Mouse (Mus musculus) macrophage (primary cell): ENCODE measurements around the gene Pnmt. TPM values are rescaled to one million over a fixed set of nuclear protein-coding genes. Genes with fewer than 3 reads are reported as not detected.
"Not testable (repeated sequence)": the region's sequence is repeated elsewhere in the genome, so short reads cannot be mapped to it uniquely, and the experiment has no call there.

Source experiments
- H3K27ac ChIP-seq: fragments of 350-480 bp; formaldehyde crosslinking; 2 replicates; pipeline ENCODE4 v1.9.0; 2021
- H3K36me3 ChIP-seq: fragments of 350-480 bp; formaldehyde crosslinking; 2 replicates; pipeline ENCODE4 v1.9.0; 2021; ENCODE audit errors: inconsistent target
- H3K4me3 ChIP-seq: fragments of 350-480 bp; formaldehyde crosslinking; 2 replicates; pipeline ENCODE4 v1.9.0; 2021; ENCODE audit errors: inconsistent target
- H3K79me2 ChIP-seq: fragments of 350-480 bp; formaldehyde crosslinking; 2 replicates; pipeline ENCODE4 v1.9.0; 2021; ENCODE audit errors: inconsistent target
- WGBS: methylation state at CpG from one replicate; pipeline ENCODE4 v1.1.7; 2026; ENCODE audit warnings: inconsistent platforms; ENCODE audit not compliant: missing documents; 5-methylcytosine and 5-hydroxymethylcytosine counted together
- polyA plus RNA-seq: library from polyadenylated mRNA; stranded (reverse); fragments of 250-400 nt; gene quantifications from 3 replicates; pipeline ENCODE4 v1.2.4, GENCODE M21; 2018; ENCODE audit warnings: inconsistent platforms

The Pnmt gene
- polyA plus RNA-seq, 1 experiment from 2014 or later: not detected

DNA sequence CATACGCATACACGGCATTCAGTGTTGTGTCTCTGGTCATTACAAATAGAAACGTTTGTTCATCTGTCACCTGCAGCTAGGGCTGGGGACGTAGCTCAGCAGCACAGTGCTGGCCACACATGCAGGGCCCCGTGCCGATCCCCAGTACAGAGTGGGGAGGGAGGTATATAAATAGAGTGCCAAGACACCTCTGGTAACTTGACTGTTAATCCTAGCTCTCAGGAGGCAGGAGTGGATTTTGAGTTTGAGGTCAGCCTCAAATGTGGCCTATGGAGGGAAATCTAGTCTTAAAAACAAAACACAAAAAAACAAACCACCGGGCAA lies 18.4 kb upstream of the Pnmt start:
- 74% methylated on average over 7 of the region's 7 CpGs for WGBS
- no peak overlapping the region for H3K27ac ChIP-seq
- H3K79me2 ChIP-seq: peaks cover 100% of the 10 kb centered on the region
- no peak overlapping the region for H3K4me3 ChIP-seq
- peaks cover 36% of the 10 kb centered on the region for H3K36me3 ChIP-seq

GRCm38 (mm10) chr11:98369337-98369736 lies 16.9 kb upstream of the Pnmt start:
- Histone ChIP-seq H3K79me2 (peaks cover 100% of the 10 kb centered on the region), H3K27ac (no peak overlapping the region), H3K36me3 (peaks cover 36% of the 10 kb centered on the region), H3K4me3 (no peak overlapping the region)
- 83% methylated on average over 6 of the region's 6 CpGs for WGBS

- peaks cover 49% of the 10 kb centered on the region for H3K36me3 ChIP-seq
- no peak overlapping the region for H3K27ac ChIP-seq
These were observed 15.7 kb upstream of the Pnmt start for GRCm38 (mm10) chr11:98370588-98370987.

GRCm38 (mm10) chr11:98371556-98372240 lies 14.6 kb upstream of the Pnmt start:
- Histone ChIP-seq H3K27ac (no peak overlapping the region), H3K4me3 (no peak overlapping the region), H3K79me2 (peaks cover 81% of the 10 kb centered on the region), H3K36me3 (peaks cover 57% of the 10 kb centered on the region)
- WGBS: 91% methylated on average over 9 of the region's 10 CpGs

More at GRCm38 (mm10) chr11:98370588-98370987, 15.7 kb upstream of the Pnmt start:
- 90% methylated on average over 2 of the region's 2 CpGs for WGBS
- H3K4me3 ChIP-seq: no peak overlapping the region
- peaks cover 92% of the 10 kb centered on the region for H3K79me2 ChIP-seq

DNA sequence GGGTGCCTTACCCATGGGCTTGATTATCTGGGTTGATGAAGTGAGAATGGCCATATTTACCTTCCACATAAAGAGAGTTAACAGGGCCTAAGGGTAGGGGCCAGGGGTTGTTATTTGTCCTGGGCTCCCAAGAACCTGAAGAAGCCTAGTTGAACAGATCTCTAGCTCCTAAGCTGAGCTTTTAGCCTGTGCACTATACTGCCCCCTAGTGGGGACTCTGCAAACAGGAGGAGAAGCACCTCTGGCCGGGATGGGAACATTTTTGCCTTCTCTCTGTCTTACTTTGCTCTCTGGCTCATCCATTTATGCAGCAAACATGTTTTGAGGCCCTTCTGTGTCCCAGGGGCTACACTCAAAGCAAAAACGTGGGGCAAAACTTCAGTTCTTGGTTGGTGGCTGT lies 13.8 kb upstream of the Pnmt start:
- Histone ChIP-seq H3K79me2 (peaks cover 74% of the 10 kb centered on the region), H3K36me3 (peaks cover 61% of the 10 kb centered on the region), H3K27ac (no peak overlapping the region), H3K4me3 (no peak overlapping the region)
- WGBS: 21% methylated on average over 2 of the region's 2 CpGs

- 93% methylated on average over 6 of the region's 6 CpGs for WGBS
- peaks cover 69% of the 10 kb centered on the region for H3K36me3 ChIP-seq
These were observed 13.0 kb upstream of the Pnmt start for GRCm38 (mm10) chr11:98373244-98373643.

DNA sequence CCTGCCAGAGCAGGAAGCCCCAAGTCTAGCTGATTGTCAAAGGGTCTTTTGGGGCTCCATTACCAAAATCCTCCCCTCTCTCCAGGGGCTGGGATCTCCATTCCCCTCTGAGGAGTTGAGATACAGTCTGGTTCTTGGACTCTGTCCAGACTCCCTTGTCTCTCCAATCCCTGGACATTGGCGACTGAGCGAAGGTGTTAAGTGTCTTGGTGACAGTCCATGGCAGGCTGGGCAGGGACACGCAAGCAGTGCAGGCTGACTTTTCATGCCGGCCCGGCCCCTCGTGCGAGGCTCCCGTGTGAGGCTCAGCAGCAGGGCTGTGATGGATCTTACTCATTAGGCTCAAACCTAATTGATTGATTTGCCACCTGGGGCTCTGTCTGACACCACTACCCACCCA lies 12.0 kb upstream of the Pnmt start:
- H3K27ac ChIP-seq: no peak overlapping the region
- no peak overlapping the region for H3K4me3 ChIP-seq
- H3K79me2 ChIP-seq: peaks cover 56% of the 10 kb centered on the region
- H3K36me3 ChIP-seq: peaks cover 80% of the 10 kb centered on the region
- WGBS: 93% methylated on average over 8 of the region's 8 CpGs

More at GRCm38 (mm10) chr11:98373244-98373643, 13.0 kb upstream of the Pnmt start:
- peaks cover 66% of the 10 kb centered on the region for H3K79me2 ChIP-seq
- H3K27ac ChIP-seq: no peak overlapping the region
- no peak overlapping the region for H3K4me3 ChIP-seq

DNA sequence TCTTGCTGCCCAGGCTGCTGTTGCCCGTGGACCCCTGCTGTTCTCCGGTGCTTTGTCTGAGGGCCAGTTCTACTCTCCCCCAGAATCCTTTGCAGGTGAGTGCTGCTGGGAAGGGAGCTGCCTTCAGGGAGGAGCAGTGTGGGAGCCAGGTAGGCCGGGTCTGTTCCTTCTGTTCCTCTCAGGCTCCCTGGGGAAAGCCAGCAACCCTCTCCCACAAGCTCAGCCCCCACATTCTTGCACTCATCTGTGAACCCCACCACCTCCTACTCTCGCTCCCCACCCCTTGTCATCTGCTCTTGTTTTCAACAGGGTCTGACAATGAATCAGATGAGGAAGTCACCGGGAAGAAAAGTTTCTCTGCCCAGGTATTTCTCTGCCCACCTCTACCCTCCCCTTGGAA lies 9.5 kb upstream of the Pnmt start:
- Histone ChIP-seq H3K27ac (no peak overlapping the region), H3K79me2 (peaks cover 31% of the 10 kb centered on the region; the same call in 1 of the 2 replicates), H3K4me3 (no peak overlapping the region), H3K36me3 (peaks cover 86% of the 10 kb centered on the region)
- WGBS: 99% methylated on average over 5 of the region's 5 CpGs

DNA sequence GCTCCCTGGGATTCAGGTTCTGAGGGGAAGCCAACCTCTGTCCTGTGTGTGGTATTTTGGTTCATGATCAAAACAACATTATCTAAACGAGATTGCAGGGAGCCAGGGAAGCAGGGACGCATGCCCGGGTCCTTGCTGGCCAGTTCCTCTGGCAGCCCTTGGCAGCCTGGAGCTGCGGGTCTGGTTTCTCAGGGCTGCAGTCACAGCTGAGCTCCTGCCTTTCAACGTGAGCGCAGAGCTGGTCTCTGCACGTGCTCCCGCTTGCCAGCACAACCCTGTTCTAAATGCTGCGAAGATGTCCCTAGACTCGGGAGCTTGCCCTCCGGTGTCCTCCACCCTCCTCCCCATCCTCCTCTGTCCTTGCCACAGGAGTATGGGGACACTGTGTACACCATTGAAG lies 8.5 kb upstream of the Pnmt start:
- Histone ChIP-seq H3K36me3 (peaks cover 83% of the 10 kb centered on the region), H3K79me2 (peaks cover 20% of the 10 kb centered on the region; the same call in 1 of the 2 replicates), H3K27ac (no peak overlapping the region), H3K4me3 (no peak overlapping the region)
- WGBS: 95% methylated on average over 11 of the region's 11 CpGs

- Histone ChIP-seq H3K79me2 (peaks cover 4% of the 10 kb centered on the region; the same call in 1 of the 2 replicates), H3K27ac (no peak overlapping the region), H3K4me3 (no peak overlapping the region), H3K36me3 (peaks cover 67% of the 10 kb centered on the region)
- WGBS: 95% methylated on average over 7 of the region's 7 CpGs
These were observed 6.9 kb upstream of the Pnmt start for GRCm38 (mm10) chr11:98379379-98379778.

DNA sequence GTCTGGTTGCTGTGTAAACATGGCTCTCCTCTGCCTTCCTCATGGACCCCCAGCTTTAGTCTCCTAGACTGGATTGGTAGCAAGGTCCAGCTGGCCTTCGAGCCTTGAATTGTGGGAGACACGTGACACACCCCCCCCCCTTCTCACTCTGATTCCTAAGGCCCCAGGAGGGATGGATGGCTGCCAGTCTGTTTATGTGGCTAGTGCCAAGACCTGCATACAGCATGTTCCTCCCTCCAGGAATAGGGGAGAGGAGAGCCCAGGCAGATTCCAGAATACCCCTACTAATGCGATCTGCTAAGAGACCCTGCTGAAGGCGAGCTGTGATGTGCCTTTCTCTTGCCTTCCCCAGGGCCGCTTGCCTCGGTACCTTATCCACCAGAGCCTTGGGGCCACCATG lies 6.1 kb upstream of the Pnmt start:
- no peak overlapping the region for H3K27ac ChIP-seq
- peaks cover 59% of the 10 kb centered on the region for H3K36me3 ChIP-seq
- H3K79me2 ChIP-seq: no peaks in the 10 kb centered on the region
- WGBS: 94% methylated on average over 6 of the region's 6 CpGs
- no peak overlapping the region for H3K4me3 ChIP-seq

GRCm38 (mm10) chr11:98381651-98382050 lies 4.6 kb upstream of the Pnmt start:
- Histone ChIP-seq H3K27ac (no peak overlapping the region), H3K79me2 (no peaks in the 10 kb centered on the region), H3K4me3 (no peak overlapping the region), H3K36me3 (peaks cover 44% of the 10 kb centered on the region)
- WGBS: 100% methylated on average over 1 of the region's 2 CpGs

GRCm38 (mm10) chr11:98382405-98382804 lies 3.8 kb upstream of the Pnmt start:
- not testable (repeated sequence) for H3K27ac ChIP-seq, H3K4me3 ChIP-seq, H3K79me2 ChIP-seq
- 44% methylated on average over 1 of the region's 2 CpGs for WGBS
- H3K36me3 ChIP-seq: peaks cover 36% of the 10 kb centered on the region

GRCm38 (mm10) chr11:98383261-98384030 lies 2.8 kb upstream of the Pnmt start, which contains the start of gene Tcap:
Gene Tcap, plus strand, starts transcription at chr11:98383811.
- H3K27ac ChIP-seq: no peak within 1 kb of the TSS
- H3K4me3 ChIP-seq: no peak within 1 kb of the TSS
- peaks cover 26% of the 10 kb centered on the region for H3K36me3 ChIP-seq
- H3K79me2 ChIP-seq: no peaks in the 10 kb centered on the region
- 74% methylated on average over 14 of the region's 14 CpGs for WGBS

- Histone ChIP-seq H3K4me3 (no peak overlapping the region), H3K79me2 (no peaks in the 10 kb centered on the region), H3K27ac (no peak overlapping the region), H3K36me3 (peaks cover 18% of the 10 kb centered on the region)
- WGBS: 79% methylated on average over 19 of the region's 20 CpGs
These were observed 2.0 kb upstream of the Pnmt start for GRCm38 (mm10) chr11:98384216-98384615.
